Mouse (Mus musculus): ENCODE measurements around the gene Tle4.

DNA sequence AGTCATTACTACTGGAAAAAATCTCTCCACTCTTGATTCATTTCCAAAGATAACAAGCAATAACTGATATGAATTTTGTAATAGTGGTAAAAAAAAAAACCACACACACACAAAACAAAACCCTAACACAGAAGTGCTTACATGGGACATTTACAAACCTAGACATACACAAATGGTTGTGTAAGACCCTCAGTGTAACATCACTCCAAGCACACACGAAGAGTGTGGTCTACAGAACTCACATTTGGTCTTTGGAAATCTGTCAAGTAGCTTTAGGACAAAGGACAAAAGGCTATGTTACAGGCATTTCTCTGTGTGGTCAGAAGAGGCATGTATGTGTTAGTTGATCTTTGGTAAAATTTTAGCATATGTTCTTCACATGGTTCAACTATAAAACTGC, 52.4 kb downstream of the Tle4 start:
- no peak for TF ChIP-seq CTCF (IDR thresholded peaks at IDR 0.05; ENCODE audit: insufficient read depth, low read depth, low read length)
- TF ChIP-seq POLR2A (IDR thresholded peaks at IDR 0.05; ENCODE audit: insufficient read depth, low read depth, low read length) = no peak
